Mouse (Mus musculus) kidney, embryonic 15.5 days (tissue): ENCODE results near the gene Dtx3l. TPM values are rescaled to one million over a fixed set of nuclear protein-coding genes. Genes with fewer than 3 reads are reported as not detected.
"Not testable (repeated sequence)": the region's sequence is repeated elsewhere in the genome, so short reads cannot be mapped to it uniquely, and the experiment has no call there.

Source experiments
- ATAC-seq: fragments of 200-750 bp; cut with Nextera tagmentation; replicated peaks from 2 replicates; pipeline ENCODE4 v1.8.0; 2017; ENCODE audit warnings: moderate TSS enrichment; ENCODE audit not compliant: low FRiP score
- H3K27ac ChIP-seq: fragments of 300-500 bp; sonication (generic); 2 replicates; pipeline ENCODE4 v1.5.1; 2015; ENCODE audit warnings: mild to moderate bottlenecking, inconsistent platforms
- H3K27me3 ChIP-seq: fragments of 300-500 bp; sonication (generic); 2 replicates; pipeline ENCODE4 v1.6.1; 2015; ENCODE audit warnings: inconsistent platforms
- H3K36me3 ChIP-seq: fragments of 300-500 bp; sonication (generic); 2 replicates; pipeline ENCODE4 v1.6.1; 2015; ENCODE audit warnings: inconsistent platforms
- H3K4me1 ChIP-seq: fragments of 300-500 bp; sonication (generic); 2 replicates; pipeline ENCODE4 v1.6.1; 2015; ENCODE audit warnings: inconsistent platforms
- H3K4me2 ChIP-seq: fragments of 300-500 bp; sonication (generic); 2 replicates; pipeline ENCODE4 v1.6.1; 2015; ENCODE audit warnings: moderate library complexity, mild to moderate bottlenecking, inconsistent platforms
- H3K4me3 ChIP-seq: fragments of 300-500 bp; sonication (generic); replicated peaks from 2 replicates; pipeline ENCODE4 v1.5.1; 2015; ENCODE audit warnings: mild to moderate bottlenecking, inconsistent platforms
- H3K9ac ChIP-seq: fragments of 300-500 bp; sonication (generic); 2 replicates; pipeline ENCODE4 v1.6.1; 2015; ENCODE audit warnings: mild to moderate bottlenecking, inconsistent platforms
- H3K9me3 ChIP-seq: fragments of 300-500 bp; sonication (generic); replicated peaks from 2 replicates; pipeline ENCODE4 v1.6.1; 2016; ENCODE audit warnings: inconsistent platforms
- WGBS: fragments of 180-500 bp; shearing (Covaris S2); methylation state at CpG from one replicate; pipeline ENCODE4 v1.1.7; 2015; ENCODE audit warnings: mixed read lengths; 5-methylcytosine and 5-hydroxymethylcytosine counted together
- polyA plus RNA-seq: library from polyadenylated mRNA; unstranded; fragments of >200 nt; fragmentation: Nextera tagmentation; extraction: Ambion mirVana; gene quantifications from 2 replicates; pipeline ENCODE4 v1.2.1, GENCODE M21; 2015

The Dtx3l gene
- polyA plus RNA-seq, 1 experiment from 2014 or later = 3.4 TPM

- Histone ChIP-seq H3K36me3 (no peaks in the 10 kb centered on the region), H3K4me3 (no peak overlapping the region), H3K4me2 (no peak overlapping the region), H3K4me1 (peaks cover 7% of the 10 kb centered on the region; the same call in 1 of the 2 replicates), H3K27me3 (no peaks in the 10 kb centered on the region), H3K27ac (no peak overlapping the region), H3K9ac (no peak overlapping the region), H3K9me3 (no peaks in the 10 kb centered on the region)
- WGBS = 89% methylated on average over 6 of the region's 6 CpGs
- ATAC-seq = no peak
Measured at GRCm38 (mm10) chr16:35903014-35903640, 35.8 kb downstream of the Dtx3l start.

- Histone ChIP-seq H3K27me3 (no peaks in the 10 kb centered on the region), H3K9ac (no peak overlapping the region), H3K4me1 (no peaks in the 10 kb centered on the region), H3K9me3 (no peaks in the 10 kb centered on the region), H3K27ac (no peak overlapping the region), H3K4me3 (no peak overlapping the region), H3K4me2 (no peak overlapping the region), H3K36me3 (no peaks in the 10 kb centered on the region)
- WGBS = 76% methylated on average over 3 of the region's 3 CpGs
- ATAC-seq = no peak
Measured at GRCm38 (mm10) chr16:35900541-35900940, 38.4 kb downstream of the Dtx3l start.

GRCm38 (mm10) chr16:35894997-35895396 is 44.0 kb downstream of the Dtx3l start:
- no peak overlapping the region for H3K27ac ChIP-seq
- no peaks in the 10 kb centered on the region for H3K9me3 ChIP-seq
- H3K36me3 ChIP-seq = no peaks in the 10 kb centered on the region
- H3K4me3 ChIP-seq = no peak overlapping the region
- H3K27me3 ChIP-seq = no peaks in the 10 kb centered on the region
- H3K9ac ChIP-seq = no peak overlapping the region
- 30% methylated on average over 6 of the region's 6 CpGs for WGBS
- no peak for ATAC-seq
- H3K4me2 ChIP-seq = no peak overlapping the region
- H3K4me1 ChIP-seq = no peaks in the 10 kb centered on the region

- H3K9ac ChIP-seq = not testable (repeated sequence)
Measured at GRCm38 (mm10) chr16:35891603-35892002, 47.3 kb downstream of the Dtx3l start.

GRCm38 (mm10) chr16:35890645-35891044 is 48.3 kb downstream of the Dtx3l start:
- Histone ChIP-seq H3K36me3 (no peaks in the 10 kb centered on the region), H3K9ac (no peak overlapping the region), H3K4me1 (no peaks in the 10 kb centered on the region), H3K4me2 (no peak overlapping the region), H3K27ac (no peak overlapping the region), H3K4me3 (no peak overlapping the region), H3K27me3 (no peaks in the 10 kb centered on the region), H3K9me3 (no peaks in the 10 kb centered on the region)
- 74% methylated on average over 3 of the region's 3 CpGs for WGBS
- ATAC-seq = no peak

More at GRCm38 (mm10) chr16:35891603-35892002, 47.3 kb downstream of the Dtx3l start:
- not testable (repeated sequence) for H3K27me3 ChIP-seq, H3K36me3 ChIP-seq, H3K4me1 ChIP-seq, H3K27ac ChIP-seq, H3K4me2 ChIP-seq, H3K4me3 ChIP-seq, H3K9me3 ChIP-seq, ATAC-seq
- 76% methylated on average over 5 of the region's 5 CpGs for WGBS

- no peak overlapping the region for H3K4me3 ChIP-seq
- no peak overlapping the region for H3K27ac ChIP-seq
- H3K36me3 ChIP-seq = no peaks in the 10 kb centered on the region
- H3K27me3 ChIP-seq = no peaks in the 10 kb centered on the region
- no peaks in the 10 kb centered on the region for H3K4me1 ChIP-seq
- no peak for ATAC-seq
- WGBS = 92% methylated on average over 5 of the region's 5 CpGs
- H3K9ac ChIP-seq = no peak overlapping the region
- H3K9me3 ChIP-seq = no peaks in the 10 kb centered on the region
- no peak overlapping the region for H3K4me2 ChIP-seq
Measured at GRCm38 (mm10) chr16:35888910-35889309, 50.0 kb downstream of the Dtx3l start.

- Histone ChIP-seq H3K9me3 (no peaks in the 10 kb centered on the region), H3K9ac (no peak overlapping the region), H3K27ac (no peak overlapping the region), H3K36me3 (no peaks in the 10 kb centered on the region), H3K27me3 (no peaks in the 10 kb centered on the region), H3K4me3 (no peak overlapping the region), H3K4me2 (no peak overlapping the region), H3K4me1 (no peaks in the 10 kb centered on the region)
- 82% methylated on average over 7 of the region's 7 CpGs for WGBS
- no peak for ATAC-seq
Measured at GRCm38 (mm10) chr16:35888174-35888573, 50.8 kb downstream of the Dtx3l start.

Other genes with a start within 250 kb of the Dtx3l start
- 11.9 and 12.5 TPM in 2 replicates for gene Dirc2, start 169.8 kb downstream of the Dtx3l start, polyA plus RNA-seq
- 13.8 and 14.9 TPM in 2 replicates for gene Hspbap1, start 168.8 kb downstream of the Dtx3l start, polyA plus RNA-seq
- gene Parp14, start 67.6 kb downstream of the Dtx3l start, polyA plus RNA-seq = 1.1 and 1.2 TPM in 2 replicates
- 4.5 and 5.5 TPM in 2 replicates for gene Parp9, start 681 bp downstream of the Dtx3l start, polyA plus RNA-seq
- gene Kpna1, start 39.6 kb upstream of the Dtx3l start, polyA plus RNA-seq = 36.8 and 38.8 TPM in 2 replicates
- 8.9 and 9.9 TPM in 2 replicates for gene Wdr5b, start 102.0 kb upstream of the Dtx3l start, polyA plus RNA-seq
- gene Fam162a, start 132.4 kb upstream of the Dtx3l start, polyA plus RNA-seq = 319 and 327 TPM in 2 replicates
- 79.3 and 91.9 TPM in 2 replicates for gene Ccdc58, start 132.5 kb upstream of the Dtx3l start, polyA plus RNA-seq
- 0.05 and 0.14 TPM in 2 replicates for gene Csta1, start 192.1 kb upstream of the Dtx3l start, polyA plus RNA-seq
- 1.2 and 1.9 TPM in 2 replicates for gene Stfa2l1, start 217.7 kb upstream of the Dtx3l start, polyA plus RNA-seq
- 2.4 and 4.9 TPM in 2 replicates for gene Gm5483, start 245.1 kb upstream of the Dtx3l start, polyA plus RNA-seq